Mouse (Mus musculus) hindbrain, embryonic 16.5 days (tissue): ENCODE results near the gene Nudt16l1. TPM values are rescaled to one million over a fixed set of nuclear protein-coding genes. Genes with fewer than 3 reads are reported as not detected.

Experiments used
- ATAC-seq: fragments of 200-750 bp; cut with Nextera tagmentation; 2 replicates; pipeline ENCODE4 v1.8.0; 2017; ENCODE audit warnings: moderate TSS enrichment, moderate library complexity
- H3K27ac ChIP-seq: fragments of 300-500 bp; sonication (generic); 2 replicates; pipeline ENCODE4 v1.5.1; 2014; ENCODE audit warnings: low read depth, mild to moderate bottlenecking, control low read depth, low read length, moderate library complexity
- H3K27me3 ChIP-seq: fragments of 300-500 bp; sonication (generic); replicated peaks from 2 replicates; pipeline ENCODE4 v1.6.1; 2014; ENCODE audit warnings: low read length; ENCODE audit not compliant: control insufficient read depth, insufficient read depth
- H3K36me3 ChIP-seq: fragments of 300-500 bp; sonication (generic); 2 replicates; pipeline ENCODE4 v1.6.1; 2014; ENCODE audit warnings: mild to moderate bottlenecking, low read length, moderate library complexity, mixed read lengths; ENCODE audit not compliant: control insufficient read depth, insufficient read depth
- H3K4me1 ChIP-seq: fragments of 300-500 bp; sonication (generic); 2 replicates; pipeline ENCODE4 v1.6.1; 2014; ENCODE audit warnings: low read depth, low read length; ENCODE audit not compliant: control insufficient read depth, insufficient read depth
- H3K4me2 ChIP-seq: fragments of 300-500 bp; sonication (generic); 2 replicates; pipeline ENCODE4 v1.6.1; 2014; ENCODE audit warnings: mild to moderate bottlenecking, low read length, control low read depth, moderate library complexity
- H3K4me3 ChIP-seq: fragments of 300-500 bp; sonication (generic); 2 replicates; pipeline ENCODE4 v1.5.1; 2014; ENCODE audit warnings: mild to moderate bottlenecking, low read length, control low read depth, moderate library complexity
- H3K9ac ChIP-seq: fragments of 300-500 bp; sonication (generic); 2 replicates; pipeline ENCODE4 v1.6.1; 2014; ENCODE audit warnings: low read depth, mild to moderate bottlenecking, control low read depth, low read length, moderate library complexity
- H3K9me3 ChIP-seq: fragments of 300-500 bp; sonication (generic); 2 replicates; pipeline ENCODE4 v1.6.1; 2014; ENCODE audit warnings: mild to moderate bottlenecking, low read length, moderate library complexity; ENCODE audit not compliant: control insufficient read depth
- whole genome bisulfite sequencing: fragments of 180-500 bp; shearing (Covaris S2); extraction: QIAGEN DNeasy Blood & Tissue Kit; methylation state at CpG from one replicate; pipeline ENCODE4 v1.1.7; 2014; 5-methylcytosine and 5-hydroxymethylcytosine counted together
- polyA plus RNA-seq: library from polyadenylated mRNA; unstranded; fragments of >200 nt; fragmentation: Nextera tagmentation; extraction: Ambion mirVana; gene quantifications from 2 replicates; pipeline ENCODE4 v1.2.1, GENCODE M21; 2015

Nudt16l1 gene
- polyA plus RNA-seq, 1 experiment from 2014 or later, result 137 TPM

DNA sequence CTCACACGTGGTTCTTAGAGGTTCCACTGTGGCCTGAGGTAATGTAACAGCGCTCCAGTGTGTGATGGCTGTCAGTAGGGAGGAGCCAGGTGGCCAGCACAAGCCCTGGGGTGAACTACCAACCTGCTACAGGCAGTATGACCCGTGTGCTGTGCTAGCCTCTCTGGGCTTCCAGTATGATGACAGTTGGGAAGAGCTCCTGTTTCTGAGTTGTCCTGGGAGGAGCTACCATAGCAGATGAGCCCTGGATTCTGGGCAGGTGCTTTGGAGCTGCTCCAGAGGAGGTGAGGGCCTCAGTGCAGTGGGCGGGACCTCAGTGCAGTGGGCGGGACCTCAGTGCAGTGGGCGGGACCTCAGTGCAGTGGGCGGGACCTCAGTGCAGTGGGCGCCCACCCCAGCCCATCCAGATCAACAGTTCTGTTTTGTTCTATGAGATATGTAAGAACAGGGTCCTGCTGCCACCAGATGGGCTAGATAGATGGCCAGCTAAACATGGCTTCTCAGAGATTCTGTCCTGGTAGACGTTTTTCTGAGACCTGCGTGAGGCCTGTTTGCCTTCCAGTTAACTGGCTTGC is 26.4 kb upstream of the Nudt16l1 start:
- H3K36me3 ChIP-seq, result peaks cover 32% of the 10 kb centered on the region
- no peak overlapping the region for H3K9ac ChIP-seq
- no peak overlapping the region for H3K27ac ChIP-seq
- no peaks in the 10 kb centered on the region for H3K4me1 ChIP-seq
- WGBS, result 74% methylated on average over 10 of the region's 10 CpGs
- ATAC-seq, result no peak
- no peak overlapping the region for H3K4me3 ChIP-seq
- no peak overlapping the region for H3K4me2 ChIP-seq
- no peaks in the 10 kb centered on the region for H3K9me3 ChIP-seq
- H3K27me3 ChIP-seq, result no peaks in the 10 kb centered on the region

DNA sequence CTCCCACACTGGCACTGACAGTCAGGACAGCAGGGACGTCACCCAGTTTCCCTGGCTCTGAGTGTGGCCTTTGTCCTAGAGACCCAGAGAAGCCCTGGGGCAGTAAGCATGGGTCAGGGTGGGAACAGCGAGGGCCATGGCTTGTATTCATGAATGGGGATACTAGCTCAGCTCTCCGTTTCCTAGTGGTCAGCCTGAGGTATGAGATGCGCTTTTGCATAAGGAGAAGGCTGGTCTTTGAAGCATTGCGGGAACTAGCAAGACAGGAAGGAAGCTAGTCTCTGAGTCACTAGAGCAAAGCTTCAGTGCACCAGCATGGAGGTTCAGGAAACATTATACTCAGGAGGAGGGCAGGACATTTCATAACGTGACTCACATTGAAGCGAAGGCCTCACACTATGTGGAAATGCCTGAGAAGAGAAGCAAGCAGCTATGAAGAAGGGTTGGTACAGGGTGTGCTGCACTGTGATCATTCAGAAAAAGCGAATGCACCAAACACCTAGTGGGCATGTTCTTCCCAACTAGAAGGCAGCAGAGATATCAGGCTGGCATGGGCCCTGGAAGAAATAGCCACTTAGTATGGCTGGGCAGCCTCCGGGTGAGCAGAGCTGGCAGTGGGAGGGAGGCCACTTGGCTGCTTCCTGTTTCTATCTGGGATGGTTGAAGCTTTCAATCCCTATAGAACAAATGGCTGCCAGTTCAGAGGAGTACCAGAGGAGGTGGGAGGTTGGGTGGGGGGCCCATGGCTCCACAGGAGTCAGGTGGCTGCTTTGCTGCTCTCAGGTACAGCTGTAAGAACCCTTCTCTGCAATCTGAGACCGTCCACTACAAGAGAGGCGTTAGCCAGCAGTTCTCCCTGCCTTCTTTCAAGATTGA is 25.4 kb upstream of the Nudt16l1 start:
- H3K9ac ChIP-seq, result no peak overlapping the region
- no peaks in the 10 kb centered on the region for H3K27me3 ChIP-seq
- H3K9me3 ChIP-seq, result no peaks in the 10 kb centered on the region
- no peak; the same call in none of the 2 replicates for ATAC-seq
- no peak overlapping the region for H3K4me3 ChIP-seq
- H3K4me1 ChIP-seq, result no peaks in the 10 kb centered on the region
- H3K4me2 ChIP-seq, result no peak overlapping the region
- H3K36me3 ChIP-seq, result peaks cover 32% of the 10 kb centered on the region
- peak overlapping the region; percentile 19; the same call in 1 of the 2 replicates for H3K27ac ChIP-seq
- 78% methylated on average over 11 of the region's 11 CpGs for WGBS

DNA sequence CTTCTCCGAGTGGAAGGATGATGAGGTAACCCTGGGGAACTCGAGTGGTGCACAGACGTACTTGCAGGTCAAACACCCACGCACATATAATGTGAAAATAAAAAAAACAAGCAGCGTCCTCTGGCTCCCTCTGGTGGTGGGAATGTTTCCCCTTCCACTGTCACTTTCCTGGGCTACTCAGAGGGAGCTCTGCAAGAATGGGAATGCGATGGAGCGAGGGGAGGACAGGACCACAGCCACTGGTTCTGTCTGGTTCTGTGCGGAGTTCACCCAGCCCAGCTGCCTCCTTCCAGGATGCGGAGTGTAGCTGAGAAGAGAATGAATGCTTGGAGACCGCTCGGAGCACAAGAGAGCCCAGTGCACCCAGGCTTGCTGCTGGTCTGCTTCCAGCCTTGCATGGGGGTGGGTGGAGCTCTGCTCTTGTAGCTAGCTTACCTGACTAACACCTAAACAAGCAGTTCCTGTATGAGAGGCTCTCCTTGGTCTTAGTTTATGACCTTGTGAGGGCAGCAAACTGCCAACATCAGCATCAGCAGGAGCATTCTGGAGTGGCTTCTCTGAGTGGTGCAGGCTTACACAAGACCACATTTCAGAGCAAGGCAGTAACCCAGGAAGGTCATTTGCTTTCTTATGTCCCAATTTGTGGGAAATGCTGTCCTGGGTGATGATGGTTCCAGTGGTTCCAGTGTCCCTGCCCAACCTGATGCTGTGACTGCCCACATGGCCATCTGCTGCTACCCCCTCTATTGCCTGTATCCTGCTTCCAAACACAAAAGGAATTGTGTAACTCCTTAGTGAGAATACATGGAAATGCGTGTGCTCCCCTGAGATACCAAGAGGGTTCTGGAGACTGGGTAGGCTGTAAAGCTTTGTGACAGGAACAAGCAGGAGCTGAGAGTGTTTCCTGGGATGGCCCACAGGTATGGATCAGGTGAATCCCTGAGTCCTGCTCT is 24.5 kb upstream of the Nudt16l1 start:
- Histone ChIP-seq H3K27ac (no peak overlapping the region; the same call in 1 of the 2 replicates), H3K36me3 (peaks cover 32% of the 10 kb centered on the region), H3K27me3 (no peaks in the 10 kb centered on the region), H3K4me3 (no peak overlapping the region), H3K9me3 (no peaks in the 10 kb centered on the region), H3K4me1 (no peaks in the 10 kb centered on the region), H3K9ac (no peak overlapping the region), H3K4me2 (no peak overlapping the region)
- ATAC-seq, result peak; percentile 63
- WGBS, result 37% methylated on average over 12 of the region's 12 CpGs

DNA sequence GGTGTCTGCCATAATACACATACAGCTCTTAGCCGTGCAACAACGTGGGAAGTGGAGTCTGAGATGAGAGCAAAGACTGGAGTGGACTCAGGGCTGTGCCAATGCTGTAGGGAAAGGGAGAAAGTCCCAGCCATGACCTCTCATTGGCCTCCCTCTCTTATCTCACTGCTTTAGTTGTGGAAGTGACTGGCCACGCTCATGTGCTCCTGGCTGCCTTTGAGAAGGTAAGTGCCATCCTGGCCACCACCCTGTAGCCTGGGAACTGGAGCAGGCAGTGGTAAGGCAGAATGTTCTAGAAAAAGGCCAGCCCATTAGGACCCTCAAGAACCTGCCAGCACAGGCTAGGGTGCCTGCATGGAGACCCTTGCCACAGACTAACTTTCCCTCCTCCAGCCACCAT is 22.6 kb upstream of the Nudt16l1 start:
- Histone ChIP-seq H3K9me3 (no peaks in the 10 kb centered on the region), H3K27me3 (no peaks in the 10 kb centered on the region), H3K4me1 (no peaks in the 10 kb centered on the region), H3K4me3 (no peak overlapping the region), H3K4me2 (no peak overlapping the region), H3K36me3 (peaks cover 33% of the 10 kb centered on the region), H3K27ac (no peak overlapping the region), H3K9ac (no peak overlapping the region)
- ATAC-seq, result no peak
- WGBS, result 92% methylated on average over 3 of the region's 3 CpGs

DNA sequence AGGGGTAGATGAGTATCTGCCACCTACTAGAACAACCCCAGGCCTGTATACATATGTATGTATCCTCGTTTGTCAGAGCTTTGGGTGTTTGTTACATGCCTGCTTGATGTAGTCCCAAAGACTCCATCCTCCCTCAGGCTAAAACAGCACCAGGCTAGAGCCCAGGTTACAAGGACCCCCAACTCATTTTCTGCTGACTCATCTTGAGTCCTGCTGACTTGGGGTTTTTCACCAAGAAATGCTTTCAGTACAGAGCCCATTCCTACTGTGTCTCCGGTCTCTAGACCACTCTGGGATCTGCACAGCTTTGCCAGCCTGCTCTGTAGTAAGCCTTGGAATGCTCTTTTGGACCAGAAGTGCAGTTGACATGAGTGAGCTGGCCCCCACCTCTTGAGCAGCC is 22.0 kb upstream of the Nudt16l1 start:
- Histone ChIP-seq H3K4me3 (no peak overlapping the region), H3K4me2 (no peak overlapping the region), H3K36me3 (peaks cover 29% of the 10 kb centered on the region), H3K9ac (no peak overlapping the region), H3K27me3 (no peaks in the 10 kb centered on the region), H3K9me3 (no peaks in the 10 kb centered on the region), H3K4me1 (no peaks in the 10 kb centered on the region), H3K27ac (no peak overlapping the region)
- 93% methylated on average over 2 of the region's 2 CpGs for WGBS
- no peak for ATAC-seq

DNA sequence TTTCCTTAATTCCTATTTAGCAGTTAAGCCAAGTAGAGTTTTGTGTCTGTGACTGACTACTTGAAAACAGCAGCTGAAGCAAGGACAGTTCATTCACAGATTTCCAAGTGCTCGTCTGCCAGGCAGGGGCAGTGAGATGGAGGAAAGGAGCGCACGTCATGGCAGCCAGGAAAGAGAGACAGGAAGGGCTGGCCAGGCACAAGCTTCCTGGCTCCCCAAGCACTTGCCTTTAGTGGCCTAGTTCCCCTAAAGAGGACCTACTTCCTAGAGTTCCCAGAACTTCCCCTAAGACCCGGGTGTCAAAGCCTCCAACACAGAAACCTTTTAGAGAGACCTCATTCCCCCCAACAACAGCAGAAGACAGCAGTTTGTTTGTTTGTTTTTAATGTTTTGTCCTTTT is 18.0 kb upstream of the Nudt16l1 start:
- Histone ChIP-seq H3K27ac (no peak overlapping the region), H3K27me3 (no peaks in the 10 kb centered on the region), H3K9ac (no peak overlapping the region), H3K4me2 (no peak overlapping the region), H3K36me3 (peaks cover 50% of the 10 kb centered on the region), H3K4me3 (no peak overlapping the region), H3K9me3 (no peaks in the 10 kb centered on the region), H3K4me1 (no peaks in the 10 kb centered on the region)
- ATAC-seq, result no peak
- WGBS, result 94% methylated on average over 4 of the region's 4 CpGs

DNA sequence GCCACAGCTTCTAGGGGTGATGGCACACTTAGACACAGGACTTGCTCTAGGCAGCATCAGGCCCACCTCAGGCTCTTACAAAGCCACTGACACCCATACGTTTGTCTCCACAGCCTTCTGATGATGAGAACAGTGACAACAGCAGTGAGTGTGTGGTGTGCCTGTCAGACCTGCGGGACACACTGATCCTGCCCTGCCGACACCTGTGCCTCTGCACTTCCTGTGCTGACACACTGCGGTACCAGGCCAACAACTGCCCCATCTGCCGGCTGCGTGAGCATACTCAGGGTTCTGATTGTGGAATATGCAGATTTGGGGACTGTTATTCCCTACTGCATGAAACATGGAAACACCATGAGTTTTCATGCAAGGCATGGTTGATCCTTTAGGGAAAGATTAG is 16.1 kb upstream of the Nudt16l1 start:
- H3K36me3 ChIP-seq, result peaks cover 43% of the 10 kb centered on the region
- H3K4me1 ChIP-seq, result no peaks in the 10 kb centered on the region
- H3K27me3 ChIP-seq, result no peaks in the 10 kb centered on the region

DNA sequence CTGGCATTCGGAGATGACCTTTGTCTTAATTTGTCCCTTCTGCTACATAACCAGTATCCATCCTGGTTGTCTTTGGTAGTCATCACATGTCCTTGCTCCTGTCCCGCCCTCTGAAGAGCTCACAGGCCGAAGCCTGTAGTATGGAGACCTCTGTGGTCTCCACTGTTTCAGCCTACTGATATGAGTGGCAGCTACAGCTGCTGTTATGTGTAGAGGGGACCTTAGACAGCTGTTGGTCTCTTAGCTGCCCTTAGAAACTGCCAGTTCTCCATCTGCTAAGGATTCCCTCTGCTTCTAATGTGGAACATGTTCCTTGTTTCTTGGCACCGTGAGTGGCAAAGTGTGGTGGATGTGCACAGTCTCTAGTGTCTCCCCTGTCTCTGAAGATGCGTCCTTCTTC is 14.6 kb upstream of the Nudt16l1 start:
- H3K9ac ChIP-seq, result no peak overlapping the region
- H3K27ac ChIP-seq, result no peak overlapping the region
- H3K4me1 ChIP-seq, result no peaks in the 10 kb centered on the region
- WGBS, result 92% methylated on average over 5 of the region's 5 CpGs
- no peaks in the 10 kb centered on the region for H3K27me3 ChIP-seq
- H3K4me2 ChIP-seq, result no peak overlapping the region
- H3K4me3 ChIP-seq, result no peak overlapping the region
- H3K9me3 ChIP-seq, result no peaks in the 10 kb centered on the region
- peaks cover 50% of the 10 kb centered on the region for H3K36me3 ChIP-seq
- no peak for ATAC-seq

More for the DNA sequence above, 16.1 kb upstream of the Nudt16l1 start:
- Histone ChIP-seq H3K4me3 (no peak overlapping the region), H3K27ac (no peak overlapping the region), H3K9me3 (no peaks in the 10 kb centered on the region), H3K9ac (no peak overlapping the region), H3K4me2 (no peak overlapping the region)
- no peak for ATAC-seq
- WGBS, result 98% methylated on average over 6 of the region's 6 CpGs

DNA sequence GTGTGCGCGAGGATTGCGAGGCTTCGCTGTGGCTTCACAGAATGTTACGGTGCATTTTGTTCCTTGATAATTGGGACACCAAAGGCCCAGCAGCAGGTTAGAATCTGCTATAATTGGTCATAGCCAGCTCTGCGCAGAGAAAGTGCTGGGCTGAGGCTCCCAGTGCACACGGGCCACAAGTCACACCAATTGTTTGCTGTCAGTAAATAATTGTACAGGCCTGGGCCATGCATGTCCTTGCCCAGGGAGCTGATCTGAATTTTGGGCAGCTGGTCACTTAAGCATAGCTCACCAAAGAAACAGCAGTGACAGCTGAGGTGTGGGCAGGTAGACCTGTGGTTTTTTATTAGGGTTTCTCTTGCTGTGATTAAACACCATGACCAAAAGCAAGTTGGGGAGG is 10.6 kb upstream of the Nudt16l1 start:
- Histone ChIP-seq H3K36me3 (peaks cover 50% of the 10 kb centered on the region), H3K27ac (no peak overlapping the region), H3K27me3 (no peaks in the 10 kb centered on the region), H3K4me3 (no peak overlapping the region), H3K9ac (no peak overlapping the region), H3K4me1 (no peaks in the 10 kb centered on the region), H3K4me2 (no peak overlapping the region), H3K9me3 (no peaks in the 10 kb centered on the region)
- no peak for ATAC-seq
- 97% methylated on average over 7 of the region's 7 CpGs for WGBS
